Mouse (Mus musculus) intestine, embryonic 15.5 days (tissue): ENCODE measurements around the gene Ncl. TPM values are rescaled to one million over a fixed set of nuclear protein-coding genes. Genes with fewer than 3 reads are reported as not detected.

ENCODE experiments used
- ATAC-seq: fragments of 200-750 bp; cut with Nextera tagmentation; 2 replicates; pipeline ENCODE4 v1.8.0; 2017; ENCODE audit warnings: moderate TSS enrichment, moderate library complexity
- H3K27ac ChIP-seq: fragments of 300-500 bp; sonication (generic); 2 replicates; pipeline ENCODE4 v1.5.1; 2015; ENCODE audit warnings: mild to moderate bottlenecking, inconsistent platforms
- H3K27me3 ChIP-seq: fragments of 300-500 bp; sonication (generic); replicated peaks from 2 replicates; pipeline ENCODE4 v1.6.1; 2015; ENCODE audit warnings: inconsistent platforms
- H3K36me3 ChIP-seq: fragments of 300-500 bp; sonication (generic); 2 replicates; pipeline ENCODE4 v1.6.1; 2015; ENCODE audit warnings: inconsistent platforms
- H3K4me1 ChIP-seq: fragments of 300-500 bp; sonication (generic); replicated peaks from 2 replicates; pipeline ENCODE4 v1.6.1; 2015; ENCODE audit warnings: inconsistent platforms
- H3K4me2 ChIP-seq: fragments of 300-500 bp; sonication (generic); replicated peaks from 2 replicates; pipeline ENCODE4 v1.6.1; 2015; ENCODE audit warnings: mild to moderate bottlenecking, inconsistent platforms
- H3K4me3 ChIP-seq: fragments of 300-500 bp; sonication (generic); replicated peaks from 2 replicates; pipeline ENCODE4 v1.5.1; 2015; ENCODE audit warnings: inconsistent platforms
- H3K9ac ChIP-seq: fragments of 300-500 bp; sonication (generic); 2 replicates; pipeline ENCODE4 v1.6.1; 2015; ENCODE audit warnings: inconsistent platforms
- H3K9me3 ChIP-seq: fragments of 300-500 bp; sonication (generic); 2 replicates; pipeline ENCODE4 v1.6.1; 2016; ENCODE audit warnings: inconsistent platforms
- WGBS: fragments of 180-500 bp; shearing (Covaris S2); methylation state at CpG from one replicate; pipeline ENCODE4 v1.1.7; 2015; 5-methylcytosine and 5-hydroxymethylcytosine counted together
- polyA plus RNA-seq: library from polyadenylated mRNA; unstranded; fragments of >200 nt; fragmentation: Nextera tagmentation; extraction: Ambion mirVana; gene quantifications from 2 replicates; pipeline ENCODE4 v1.2.1, GENCODE M21; 2015

The Ncl gene
- polyA plus RNA-seq, 1 experiment from 2014 or later = 451 TPM

- Histone ChIP-seq H3K4me2 (peak overlapping the region; percentile 68), H3K4me3 (peak overlapping the region; percentile 68), H3K36me3 (peaks cover 18% of the 10 kb centered on the region), H3K27ac (peak overlapping the region; percentile 97), H3K4me1 (peaks cover 16% of the 10 kb centered on the region), H3K9me3 (no peaks in the 10 kb centered on the region), H3K9ac (peak overlapping the region; percentile 84), H3K27me3 (no peaks in the 10 kb centered on the region)
- under 1% methylated on average over 41 of the region's 41 CpGs for WGBS
- ATAC-seq = no peak; the same call in 1 of the 2 replicates
These were observed 833 bp downstream of the Ncl start for GRCm38 (mm10) chr1:86358229-86358905.

- WGBS = 82% methylated on average over 2 of the region's 2 CpGs
- H3K27ac ChIP-seq = no peak overlapping the region
- H3K9me3 ChIP-seq = no peaks in the 10 kb centered on the region
- peaks cover 40% of the 10 kb centered on the region for H3K36me3 ChIP-seq
- peaks cover 7% of the 10 kb centered on the region for H3K4me1 ChIP-seq
- H3K4me3 ChIP-seq = no peak overlapping the region
- no peak overlapping the region for H3K9ac ChIP-seq
- no peaks in the 10 kb centered on the region for H3K27me3 ChIP-seq
- ATAC-seq = no peak
- H3K4me2 ChIP-seq = no peak overlapping the region
These were observed 5.0 kb downstream of the Ncl start for GRCm38 (mm10) chr1:86354186-86354585.

- no peak for ATAC-seq
- H3K27me3 ChIP-seq = no peaks in the 10 kb centered on the region
- no peak overlapping the region for H3K9ac ChIP-seq
- no peaks in the 10 kb centered on the region for H3K4me1 ChIP-seq
- WGBS = 88% methylated on average over 8 of the region's 8 CpGs
- H3K9me3 ChIP-seq = no peaks in the 10 kb centered on the region
- no peak overlapping the region for H3K4me2 ChIP-seq
- peaks cover 42% of the 10 kb centered on the region for H3K36me3 ChIP-seq
- H3K27ac ChIP-seq = no peak overlapping the region
- no peak overlapping the region for H3K4me3 ChIP-seq
These were observed 8.6 kb downstream of the Ncl start for GRCm38 (mm10) chr1:86350576-86350975.

GRCm38 (mm10) chr1:86349696-86350095, 9.5 kb downstream of the Ncl start:
- Histone ChIP-seq H3K9me3 (no peaks in the 10 kb centered on the region), H3K4me1 (no peaks in the 10 kb centered on the region), H3K4me3 (no peak overlapping the region), H3K27ac (no peak overlapping the region), H3K36me3 (peaks cover 37% of the 10 kb centered on the region), H3K27me3 (no peaks in the 10 kb centered on the region), H3K9ac (no peak overlapping the region), H3K4me2 (no peak overlapping the region)
- WGBS = 94% methylated on average over 1 of the region's 1 CpGs
- no peak for ATAC-seq

GRCm38 (mm10) chr1:86349201-86349600, 10.0 kb downstream of the Ncl start:
- Histone ChIP-seq H3K9ac (no peak overlapping the region), H3K27me3 (no peaks in the 10 kb centered on the region), H3K4me3 (no peak overlapping the region), H3K9me3 (no peaks in the 10 kb centered on the region), H3K4me1 (no peaks in the 10 kb centered on the region), H3K27ac (no peak overlapping the region), H3K4me2 (no peak overlapping the region), H3K36me3 (peaks cover 34% of the 10 kb centered on the region)
- ATAC-seq = no peak
- 93% methylated on average over 3 of the region's 3 CpGs for WGBS

GRCm38 (mm10) chr1:86348801-86349200, 10.4 kb downstream of the Ncl start:
- ATAC-seq = no peak
- Histone ChIP-seq H3K4me1 (no peaks in the 10 kb centered on the region), H3K27ac (no peak overlapping the region), H3K4me3 (no peak overlapping the region), H3K36me3 (peaks cover 34% of the 10 kb centered on the region), H3K9me3 (no peaks in the 10 kb centered on the region), H3K4me2 (no peak overlapping the region), H3K27me3 (no peaks in the 10 kb centered on the region), H3K9ac (no peak overlapping the region)
- WGBS = 83% methylated on average over 4 of the region's 4 CpGs

- no peak overlapping the region for H3K4me3 ChIP-seq
- WGBS = 61% methylated on average over 1 of the region's 1 CpGs
- H3K27ac ChIP-seq = no peak overlapping the region
- no peak overlapping the region for H3K4me2 ChIP-seq
- no peak overlapping the region for H3K9ac ChIP-seq
- ATAC-seq = no peak
- no peaks in the 10 kb centered on the region for H3K9me3 ChIP-seq
- H3K36me3 ChIP-seq = peaks cover 34% of the 10 kb centered on the region
- H3K4me1 ChIP-seq = no peaks in the 10 kb centered on the region
- no peaks in the 10 kb centered on the region for H3K27me3 ChIP-seq
These were observed 11.1 kb downstream of the Ncl start for GRCm38 (mm10) chr1:86348083-86348482.

GRCm38 (mm10) chr1:86347716-86348045, 11.5 kb downstream of the Ncl start:
- Histone ChIP-seq H3K27me3 (no peaks in the 10 kb centered on the region), H3K4me1 (no peaks in the 10 kb centered on the region), H3K36me3 (peaks cover 34% of the 10 kb centered on the region), H3K9me3 (no peaks in the 10 kb centered on the region), H3K27ac (no peak overlapping the region), H3K4me3 (no peak overlapping the region), H3K9ac (no peak overlapping the region), H3K4me2 (no peak overlapping the region)
- WGBS = 71% methylated on average over 1 of the region's 1 CpGs
- no peak for ATAC-seq

- no peak overlapping the region for H3K4me2 ChIP-seq
- no peak overlapping the region for H3K27ac ChIP-seq
- H3K4me1 ChIP-seq = no peaks in the 10 kb centered on the region
- H3K27me3 ChIP-seq = no peaks in the 10 kb centered on the region
- no peak overlapping the region for H3K4me3 ChIP-seq
- peaks cover 34% of the 10 kb centered on the region for H3K36me3 ChIP-seq
- ATAC-seq = no peak
- no peak overlapping the region for H3K9ac ChIP-seq
- no peaks in the 10 kb centered on the region for H3K9me3 ChIP-seq
- 84% methylated on average over 3 of the region's 3 CpGs for WGBS
These were observed 12.1 kb downstream of the Ncl start for GRCm38 (mm10) chr1:86346851-86347715.

GRCm38 (mm10) chr1:86345956-86346355, 13.2 kb downstream of the Ncl start:
- no peaks in the 10 kb centered on the region for H3K9me3 ChIP-seq

GRCm38 (mm10) chr1:86345069-86345468, 14.1 kb downstream of the Ncl start:
- Histone ChIP-seq H3K27me3 (no peaks in the 10 kb centered on the region), H3K27ac (no peak overlapping the region), H3K36me3 (peaks cover 20% of the 10 kb centered on the region), H3K9me3 (no peaks in the 10 kb centered on the region), H3K4me2 (no peak overlapping the region), H3K9ac (no peak overlapping the region), H3K4me3 (no peak overlapping the region), H3K4me1 (no peaks in the 10 kb centered on the region)
- WGBS = 93% methylated on average over 4 of the region's 4 CpGs
- no peak for ATAC-seq

More at GRCm38 (mm10) chr1:86345956-86346355, 13.2 kb downstream of the Ncl start:
- Histone ChIP-seq H3K36me3 (peaks cover 28% of the 10 kb centered on the region), H3K4me3 (no peak overlapping the region), H3K27me3 (no peaks in the 10 kb centered on the region), H3K27ac (no peak overlapping the region), H3K4me2 (no peak overlapping the region), H3K4me1 (no peaks in the 10 kb centered on the region), H3K9ac (no peak overlapping the region)
- 91% methylated on average over 4 of the region's 4 CpGs for WGBS
- ATAC-seq = no peak

- no peak overlapping the region for H3K4me3 ChIP-seq
- ATAC-seq = no peak
- 54% methylated on average over 4 of the region's 4 CpGs for WGBS
These were observed 15.0 kb downstream of the Ncl start for GRCm38 (mm10) chr1:86343969-86344861.

More at GRCm38 (mm10) chr1:86343969-86344861, 15.0 kb downstream of the Ncl start:
- H3K27me3 ChIP-seq = no peaks in the 10 kb centered on the region
- no peaks in the 10 kb centered on the region for H3K9me3 ChIP-seq
- H3K27ac ChIP-seq = no peak overlapping the region
- H3K4me1 ChIP-seq = no peaks in the 10 kb centered on the region
- H3K9ac ChIP-seq = no peak overlapping the region
- H3K4me2 ChIP-seq = no peak overlapping the region
- peaks cover 13% of the 10 kb centered on the region for H3K36me3 ChIP-seq
